Mouse (Mus musculus) mature B cell (primary cell): Measurements from ENCODE around the gene Vat1.

Source experiments
- in situ Hi-C: fragments of 300-500 bp; cut with MboI; formaldehyde crosslinking; loops from 2 replicates; pipeline ENCODE4 v1.14.3; 2019

The Vat1 gene

GRCm38 (mm10) chr11:101442760-101443159, 23.3 kb downstream of the Vat1 start:
- in situ Hi-C loops: loop anchor here (25.0 kb wide), 1 partner anchor 845 kb away; the partner anchor contains the start of genes Atxn7l3 and Tmub2

GRCm38 (mm10) chr11:101442127-101442693, 23.8 kb downstream of the Vat1 start, which contains the start of gene Rpl27:
Gene Rpl27, plus strand, starts transcription at chr11:101442298.
- in situ Hi-C loops: loop anchor here (25.0 kb wide), 1 partner anchor 845 kb away; the partner anchor contains the start of genes Atxn7l3 and Tmub2

GRCm38 (mm10) chr11:101441450-101442126, 24.4 kb downstream of the Vat1 start:
- in situ Hi-C loops: loop anchor here (25.0 kb wide), 1 partner anchor 846 kb away; the partner anchor contains the start of genes Atxn7l3 and Tmub2

- in situ Hi-C loops: loop anchor here (25.0 kb wide), 1 partner anchor 849 kb away; the partner anchor contains the start of genes Atxn7l3 and Tmub2
Observed at GRCm38 (mm10) chr11:101438006-101438405, 28.0 kb downstream of the Vat1 start.

GRCm38 (mm10) chr11:101436916-101437315, 29.1 kb downstream of the Vat1 start:
- in situ Hi-C loops: loop anchor here (25.0 kb wide), 1 partner anchor 850 kb away; the partner anchor contains the start of genes Atxn7l3 and Tmub2

- in situ Hi-C loops: loop anchor here (25.0 kb wide), 1 partner anchor 851 kb away; the partner anchor contains the start of genes Atxn7l3 and Tmub2
Observed at GRCm38 (mm10) chr11:101435831-101436230, 30.2 kb downstream of the Vat1 start.

- in situ Hi-C loops: loop anchor here (25.0 kb wide), 1 partner anchor 854 kb away; the partner anchor contains the start of genes Atxn7l3 and Tmub2
Observed at GRCm38 (mm10) chr11:101433396-101433795, 32.6 kb downstream of the Vat1 start.

GRCm38 (mm10) chr11:101431327-101431726, 34.7 kb downstream of the Vat1 start:
- in situ Hi-C loops: loop anchor here (25.0 kb wide), 1 partner anchor 856 kb away; the partner anchor contains the start of genes Atxn7l3 and Tmub2

- in situ Hi-C loops: loop anchor here (25.0 kb wide), 1 partner anchor 861 kb away; the partner anchor contains the start of genes Atxn7l3 and Tmub2
Observed at GRCm38 (mm10) chr11:101426165-101426564, 39.9 kb downstream of the Vat1 start.

GRCm38 (mm10) chr11:101424925-101425813, 40.9 kb downstream of the Vat1 start, which contains the start of the genes Rundc1 and Ptges3l:
Gene Rundc1, plus strand, starts transcription at chr11:101425085.
Gene Ptges3l, minus strand, starts transcription at chr11:101425333.
- in situ Hi-C loops: loop anchor here (25.0 kb wide), 1 partner anchor 862 kb away; the partner anchor contains the start of genes Atxn7l3 and Tmub2

GRCm38 (mm10) chr11:101424105-101424851, 41.8 kb downstream of the Vat1 start, which contains the start of gene Gm27029:
Gene Gm27029, minus strand, starts transcription at chr11:101424796.
- in situ Hi-C loops: no loop called here

- in situ Hi-C loops: no loop called here
Observed at GRCm38 (mm10) chr11:101420148-101420547, 45.9 kb downstream of the Vat1 start.

GRCm38 (mm10) chr11:101419610-101420009, 46.4 kb downstream of the Vat1 start:
- in situ Hi-C loops: no loop called here

GRCm38 (mm10) chr11:101418991-101419390, 47.0 kb downstream of the Vat1 start:
- in situ Hi-C loops: no loop called here

GRCm38 (mm10) chr11:101417101-101417855, 48.8 kb downstream of the Vat1 start, which contains the start of gene Aarsd1:
Gene Aarsd1, minus strand, starts transcription at chr11:101417615.
- in situ Hi-C loops: no loop called here

GRCm38 (mm10) chr11:101416433-101417100, 49.5 kb downstream of the Vat1 start:
- in situ Hi-C loops: no loop called here

- in situ Hi-C loops: no loop called here
Observed at GRCm38 (mm10) chr11:101415306-101415705, 50.7 kb downstream of the Vat1 start.
